Mouse (Mus musculus): ENCODE measurements around the gene Picalm.

Picalm gene

GRCm38 (mm10) chr7:90129732-90130392 lies at the start of gene Picalm:
Gene Picalm (plus strand): TSS chr7:90130213.
- DNase-seq (ENCODE audit: low read depth, low spot score): peak; percentile 99

- no peak for DNase-seq (ENCODE audit: low read depth, low spot score)
These were observed 46.2 kb upstream of the Picalm start for GRCm38 (mm10) chr7:90083799-90084198.

- no peak for DNase-seq (ENCODE audit: low read depth, low spot score)
These were observed 45.5 kb upstream of the Picalm start for GRCm38 (mm10) chr7:90084531-90084930.

GRCm38 (mm10) chr7:90085713-90086112 lies 44.3 kb upstream of the Picalm start:
- no peak for DNase-seq (ENCODE audit: low read depth, low spot score)

GRCm38 (mm10) chr7:90086821-90087220 lies 43.2 kb upstream of the Picalm start:
- DNase-seq (ENCODE audit: low read depth, low spot score): no peak

- no peak for DNase-seq (ENCODE audit: low read depth, low spot score)
These were observed 39.0 kb upstream of the Picalm start for GRCm38 (mm10) chr7:90090996-90091395.

GRCm38 (mm10) chr7:90091756-90092155 lies 38.3 kb upstream of the Picalm start:
- DNase-seq (ENCODE audit: low read depth, low spot score): no peak

- DNase-seq (ENCODE audit: low read depth, low spot score): no peak
These were observed 37.3 kb upstream of the Picalm start for GRCm38 (mm10) chr7:90092452-90093450.

- no peak for DNase-seq (ENCODE audit: low read depth, low spot score)
These were observed 34.9 kb upstream of the Picalm start for GRCm38 (mm10) chr7:90095097-90095496.

- no peak for DNase-seq (ENCODE audit: low read depth, low spot score)
These were observed 34.1 kb upstream of the Picalm start for GRCm38 (mm10) chr7:90095766-90096372.

GRCm38 (mm10) chr7:90096609-90097008 lies 33.4 kb upstream of the Picalm start:
- no peak for DNase-seq (ENCODE audit: low read depth, low spot score)

- DNase-seq (ENCODE audit: low read depth, low spot score): no peak
These were observed 31.8 kb upstream of the Picalm start for GRCm38 (mm10) chr7:90098253-90098652.

- no peak for DNase-seq (ENCODE audit: low read depth, low spot score)
These were observed 30.8 kb upstream of the Picalm start for GRCm38 (mm10) chr7:90099248-90099647.

GRCm38 (mm10) chr7:90100614-90101160 lies 29.3 kb upstream of the Picalm start:
- no peak for DNase-seq (ENCODE audit: low read depth, low spot score)

- no peak for DNase-seq (ENCODE audit: low read depth, low spot score)
These were observed 13.9 kb upstream of the Picalm start for GRCm38 (mm10) chr7:90116100-90116499.

GRCm38 (mm10) chr7:90120106-90120505 lies 9.9 kb upstream of the Picalm start:
- DNase-seq (ENCODE audit: low read depth, low spot score): no peak

- no peak for DNase-seq (ENCODE audit: low read depth, low spot score)
These were observed 5.0 kb upstream of the Picalm start for GRCm38 (mm10) chr7:90124991-90125390.

GRCm38 (mm10) chr7:90128631-90129200 lies 1.3 kb upstream of the Picalm start:
- no peak for DNase-seq (ENCODE audit: low read depth, low spot score)

GRCm38 (mm10) chr7:90129271-90129731 lies 712 bp upstream of the Picalm start:
- DNase-seq (ENCODE audit: low read depth, low spot score): peak; percentile 76

- peak; percentile 61 for DNase-seq (ENCODE audit: low read depth, low spot score)
These were observed 725 bp downstream of the Picalm start for GRCm38 (mm10) chr7:90130501-90131375.

- DNase-seq (ENCODE audit: low read depth, low spot score): no peak
These were observed 1.3 kb downstream of the Picalm start for GRCm38 (mm10) chr7:90131376-90131651.

All from CD4-positive, CD25-positive, alpha-beta regulatory T cell, adult 2 months (primary cell).